Mouse (Mus musculus): Measurements from ENCODE around the gene Cox20.

DNA sequence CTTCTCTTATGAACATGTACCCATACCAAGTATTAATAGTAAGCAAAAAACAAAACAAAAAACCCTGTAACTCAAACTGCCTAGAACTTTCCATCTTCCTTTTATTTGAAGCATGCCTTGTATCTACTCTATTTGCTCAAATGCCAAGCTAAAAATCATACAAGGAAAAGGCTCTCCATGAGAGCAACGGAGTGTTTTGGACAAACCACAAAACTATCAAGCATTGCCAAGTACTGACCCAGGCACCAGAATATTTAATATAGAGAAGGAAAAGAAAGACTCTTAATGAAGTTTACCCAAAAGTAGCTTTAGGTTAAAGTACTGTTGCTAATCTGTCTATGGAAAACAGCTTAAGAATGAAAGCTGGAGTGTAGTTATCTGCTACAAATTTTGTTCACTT lies 7.4 kb downstream of the Cox20 start:
- no peak for TF ChIP-seq CTCF (IDR thresholded peaks at IDR 0.05; ENCODE audit: borderline replicate concordance, extremely low read depth, insufficient read depth, insufficient read length)
- TF ChIP-seq POLR2A (IDR thresholded peaks at IDR 0.05; ENCODE audit: borderline replicate concordance, extremely low read depth, insufficient read depth, insufficient read length, poor library complexity, severe bottlenecking), result no peak
